Mouse (Mus musculus) heart, adult 9 months (tissue): Measurements from ENCODE around the gene Gm3336.

Experiments used
- DNase-seq, 2 experiments: peaks; one replicate each; pipeline ENCODE4 v3.0.0; 2022; ENCODE audit warnings: low spot score in 2 of 2

Gene Gm3336

DNA sequence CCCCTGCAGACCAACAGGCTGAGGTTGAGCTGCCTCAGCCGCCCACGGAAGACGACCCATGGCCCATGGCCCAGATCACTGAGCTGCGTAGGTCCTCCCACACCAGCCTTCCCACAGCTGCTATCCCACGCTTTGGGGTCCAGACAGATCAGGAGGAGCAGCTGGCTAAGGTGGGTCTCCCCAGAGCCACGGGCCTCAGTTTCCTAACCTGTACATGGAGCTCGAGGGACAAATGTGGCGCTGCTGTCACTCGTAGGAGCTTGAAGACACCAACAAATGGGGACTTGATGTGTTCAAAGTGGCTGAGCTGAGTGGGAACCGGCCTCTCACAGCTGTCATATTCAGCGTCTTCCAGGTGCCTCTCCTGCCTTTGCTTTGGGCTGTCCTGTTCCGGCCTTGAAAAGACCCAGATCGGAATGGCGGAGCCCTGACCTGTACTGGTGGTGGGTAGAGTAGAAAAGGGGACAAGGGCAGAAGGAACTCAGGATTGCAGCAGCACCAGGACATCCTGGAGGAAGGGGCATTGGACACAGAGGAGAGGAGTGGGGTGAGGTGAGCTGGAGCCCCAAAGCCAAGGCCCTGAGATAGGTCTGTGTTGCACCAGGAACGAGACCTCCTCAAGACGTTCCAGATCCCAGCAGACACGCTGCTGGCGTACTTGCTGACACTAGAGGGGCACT lies 29.0 kb downstream of the Gm3336 start:
- no peak for DNase-seq

DNA sequence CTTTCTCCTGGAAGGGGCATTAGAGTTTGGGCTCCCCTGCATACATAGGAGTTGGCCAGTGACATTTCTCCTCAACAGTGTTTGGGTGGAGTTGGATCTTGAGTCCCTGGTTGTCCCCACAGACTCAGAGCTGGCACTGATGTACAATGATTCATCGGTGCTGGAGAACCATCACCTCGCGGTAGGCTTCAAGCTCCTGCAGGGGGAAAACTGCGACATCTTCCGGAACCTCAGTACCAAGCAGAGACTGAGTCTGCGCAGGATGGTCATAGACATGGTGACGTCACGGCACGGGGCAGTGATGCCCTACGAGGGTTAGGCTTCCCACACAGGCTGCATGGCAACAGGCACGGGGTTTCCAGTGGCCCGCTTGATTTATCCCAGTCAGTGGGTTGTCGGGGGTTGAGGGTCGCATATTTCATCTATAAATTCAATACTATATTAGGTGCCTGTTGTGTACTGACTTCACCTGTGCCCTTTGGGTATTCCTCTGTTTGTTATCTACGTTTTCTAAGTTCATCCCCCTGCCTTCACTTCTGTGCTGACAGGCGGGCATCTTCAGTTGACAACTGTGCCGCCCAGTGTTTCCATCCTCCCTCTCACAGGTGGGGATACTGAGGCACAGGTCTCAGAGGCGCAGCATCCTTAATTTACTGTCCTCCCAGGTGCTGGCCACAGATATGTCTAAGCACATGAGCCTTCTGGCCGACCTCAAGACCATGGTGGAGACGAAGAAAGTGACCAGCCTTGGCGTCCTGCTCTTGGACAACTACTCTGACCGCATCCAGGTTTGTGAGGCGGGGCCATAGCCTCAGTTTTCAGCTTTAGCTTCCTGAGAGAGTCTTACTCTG lies 30.1 kb downstream of the Gm3336 start:
- peak in 1 of 2 experiments; percentile 3 for DNase-seq

DNA sequence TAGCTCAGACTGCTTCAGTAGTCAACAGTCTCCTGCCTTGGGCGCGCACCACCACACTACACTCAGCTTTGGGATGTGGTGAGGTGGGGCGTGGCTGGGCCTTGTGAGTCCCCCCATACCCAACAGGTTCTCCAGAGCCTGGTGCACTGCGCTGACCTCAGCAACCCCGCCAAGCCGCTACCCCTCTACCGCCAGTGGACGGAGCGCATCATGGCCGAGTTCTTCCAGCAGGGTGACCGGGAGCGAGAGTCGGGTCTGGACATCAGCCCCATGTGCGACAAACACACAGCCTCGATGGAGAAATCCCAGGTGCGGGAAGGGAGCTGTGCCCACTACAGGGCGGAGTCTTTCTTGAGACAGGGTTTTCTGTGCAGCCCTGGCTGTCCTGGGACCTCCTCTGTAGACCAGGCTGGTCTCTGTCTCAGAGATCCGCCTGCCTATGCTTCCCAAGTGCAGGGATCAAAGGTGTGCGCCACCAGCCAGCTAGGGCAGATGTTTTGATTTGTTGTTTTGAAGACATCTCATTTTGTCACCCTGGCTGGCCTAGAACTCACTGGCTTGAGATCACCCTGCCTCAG lies 30.8 kb downstream of the Gm3336 start:
- peak in 1 of 2 experiments; percentile 0 for DNase-seq

DNA sequence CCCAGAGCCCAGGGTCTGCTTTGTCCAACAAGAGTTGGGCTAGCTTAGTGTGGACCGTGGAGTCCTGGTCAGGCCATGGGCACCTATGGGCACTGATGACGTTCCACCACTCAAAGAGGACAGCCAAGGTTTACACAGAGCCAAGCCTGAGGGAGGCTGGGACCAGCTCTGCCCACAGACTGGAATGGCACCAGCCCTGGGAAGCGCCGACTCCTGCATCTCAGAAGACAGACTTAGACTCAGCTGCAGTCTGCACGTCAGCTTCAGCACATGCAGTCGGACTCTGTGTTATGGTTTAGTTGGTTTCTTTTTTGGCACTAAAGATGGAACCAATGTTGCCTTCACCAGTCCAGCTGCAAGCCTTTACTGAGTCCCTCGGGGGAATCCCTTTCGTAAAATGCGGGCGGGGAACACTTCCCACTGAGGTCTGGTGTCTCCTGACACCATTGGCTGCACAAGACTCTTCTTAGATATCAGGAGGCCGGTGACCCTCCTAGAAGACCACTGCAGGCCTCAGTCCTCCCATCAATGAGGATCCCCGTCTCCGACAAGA lies 31.9 kb downstream of the Gm3336 start:
- DNase-seq = peak; percentile 53 to 67

DNA sequence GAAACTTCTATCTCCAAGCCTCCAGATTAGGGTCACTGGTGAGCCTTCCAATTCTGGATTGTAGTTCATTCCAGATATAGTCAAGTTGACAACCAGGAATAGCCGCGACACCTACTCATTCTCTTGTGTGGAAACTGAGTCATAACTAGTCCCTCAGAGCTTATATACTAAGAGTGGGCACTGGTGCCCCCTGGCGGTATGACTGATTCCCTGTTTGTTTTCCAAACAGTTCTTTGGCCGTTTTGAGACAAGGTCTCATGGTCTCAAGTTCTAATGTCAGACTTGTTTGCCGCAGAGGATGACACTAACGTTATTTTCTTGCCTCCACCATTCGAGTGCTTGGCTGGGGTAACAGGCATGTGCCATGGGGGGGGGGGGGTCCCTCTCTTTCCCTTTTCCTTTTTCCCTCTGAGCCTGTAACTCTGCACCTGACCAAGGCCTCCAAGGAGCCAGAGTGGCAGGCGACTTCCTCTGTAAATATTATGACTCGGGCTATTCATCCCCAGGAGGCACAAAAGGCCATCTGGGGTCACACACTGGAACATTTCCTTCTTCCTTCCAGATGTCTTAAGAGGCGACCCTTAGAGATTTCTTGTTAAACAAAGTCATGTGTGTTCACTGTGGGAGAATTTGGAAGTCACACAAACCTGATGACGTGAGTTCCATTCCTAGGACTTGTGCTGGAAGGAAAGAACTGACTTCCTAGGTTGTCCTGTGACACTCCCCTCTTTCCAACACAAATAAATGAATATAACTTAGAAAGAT lies 33.8 kb downstream of the Gm3336 start:
- DNase-seq = peak; percentile 92 to 95

DNA sequence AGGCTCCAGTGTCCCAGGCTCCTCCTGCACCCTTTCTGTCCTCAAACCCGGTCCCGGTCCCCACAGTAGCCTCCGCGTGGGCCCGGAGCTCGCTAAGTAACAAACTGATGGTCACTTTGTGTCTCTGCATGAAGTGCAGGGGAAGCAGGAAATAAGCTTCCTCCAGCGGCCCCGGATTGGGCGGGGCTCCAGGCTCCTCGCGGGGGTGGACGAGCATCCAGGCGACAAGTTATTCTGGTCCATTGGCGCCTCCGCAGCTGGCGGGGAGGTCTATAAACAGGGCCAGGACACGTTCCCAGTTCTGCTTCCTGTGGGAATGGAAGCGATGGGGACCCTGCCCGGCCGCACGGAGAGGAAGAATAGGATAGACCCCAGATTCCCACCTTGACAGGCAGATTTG lies 34.8 kb downstream of the Gm3336 start:
- DNase-seq = peak; percentile 94 to 95

DNA sequence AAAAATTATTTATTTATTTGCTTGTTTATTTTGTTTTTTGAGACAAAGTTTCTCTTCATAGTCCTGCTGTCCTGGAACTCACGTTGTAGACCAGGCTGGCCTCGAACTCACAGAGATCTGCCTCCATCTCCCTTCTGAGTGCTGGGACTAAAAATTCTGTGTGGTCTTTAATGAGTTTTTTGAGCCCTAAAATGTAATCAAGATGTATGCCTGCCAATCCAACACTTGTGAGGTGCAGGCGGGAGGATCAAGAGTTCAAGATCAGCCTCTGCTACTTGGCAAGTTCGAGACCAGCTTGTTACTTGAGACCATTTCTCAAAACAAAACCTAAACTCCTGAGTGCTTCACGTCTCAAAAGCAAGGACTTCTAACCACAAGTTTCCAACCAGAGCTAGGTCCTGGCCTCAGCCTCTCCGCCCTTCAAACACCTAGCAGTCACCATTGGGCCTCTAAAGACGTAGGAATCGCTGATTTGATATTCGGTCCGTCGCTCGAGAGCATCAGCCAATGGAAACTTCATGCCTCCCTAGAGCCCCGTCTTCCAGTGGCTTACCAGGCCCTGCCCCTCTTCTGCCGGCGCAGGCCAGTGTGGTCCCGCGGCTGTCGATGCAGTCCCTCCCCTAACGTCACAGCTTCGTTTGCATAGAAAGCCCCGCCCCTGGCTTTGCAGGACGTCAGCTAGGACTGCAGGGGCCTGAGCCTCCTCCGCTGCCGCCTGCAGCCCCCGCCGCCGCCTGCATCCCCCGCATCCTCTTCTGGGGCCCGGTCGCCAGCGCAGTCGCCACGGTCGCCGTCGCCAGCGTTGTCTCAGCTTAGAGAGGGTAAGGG lies 35.9 kb downstream of the Gm3336 start, which contains the start of gene Rab3a:
Rab3a (plus strand) TSS at position 637 of the 828 bp plus-strand sequence.
- DNase-seq = peak; percentile 98 to 99

DNA sequence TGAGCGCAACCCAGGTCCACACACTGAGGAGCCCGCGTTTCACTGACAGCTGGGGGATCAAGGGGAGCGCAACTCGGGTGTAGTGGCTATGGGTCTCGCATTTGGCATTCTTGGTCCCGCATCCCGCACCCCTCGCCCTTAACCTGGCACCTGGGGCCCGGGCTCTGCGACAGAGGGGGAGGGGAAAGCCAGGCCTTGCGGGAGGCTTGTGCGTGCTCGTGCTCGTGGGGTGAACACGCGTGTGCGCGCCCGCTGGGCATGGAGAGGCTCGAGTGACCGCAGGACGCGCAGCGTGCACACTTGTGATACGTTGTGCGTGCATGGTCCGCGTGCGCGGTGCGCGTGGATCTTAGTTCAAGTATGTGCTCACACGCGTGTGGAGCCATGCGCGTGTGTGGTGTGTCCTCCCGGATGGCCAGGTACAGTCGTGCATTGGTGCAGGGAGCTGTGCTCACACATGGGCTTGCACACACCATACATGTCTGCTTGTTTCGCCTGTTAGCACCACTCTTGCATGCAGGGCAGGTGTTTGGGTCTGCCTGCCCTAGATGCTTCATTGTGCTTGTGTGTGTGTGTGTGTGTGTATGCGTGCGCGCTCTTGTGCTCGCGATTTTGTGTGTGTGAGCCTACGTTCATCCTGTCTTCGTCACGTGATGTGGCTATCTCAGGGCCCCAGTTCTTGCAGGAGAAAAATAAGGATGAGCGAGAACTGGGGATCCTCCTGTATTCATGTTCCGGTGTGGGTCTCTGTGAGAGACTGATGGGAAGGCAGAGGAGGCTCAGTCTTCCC lies 36.7 kb downstream of the Gm3336 start:
- DNase-seq = no peak

DNA sequence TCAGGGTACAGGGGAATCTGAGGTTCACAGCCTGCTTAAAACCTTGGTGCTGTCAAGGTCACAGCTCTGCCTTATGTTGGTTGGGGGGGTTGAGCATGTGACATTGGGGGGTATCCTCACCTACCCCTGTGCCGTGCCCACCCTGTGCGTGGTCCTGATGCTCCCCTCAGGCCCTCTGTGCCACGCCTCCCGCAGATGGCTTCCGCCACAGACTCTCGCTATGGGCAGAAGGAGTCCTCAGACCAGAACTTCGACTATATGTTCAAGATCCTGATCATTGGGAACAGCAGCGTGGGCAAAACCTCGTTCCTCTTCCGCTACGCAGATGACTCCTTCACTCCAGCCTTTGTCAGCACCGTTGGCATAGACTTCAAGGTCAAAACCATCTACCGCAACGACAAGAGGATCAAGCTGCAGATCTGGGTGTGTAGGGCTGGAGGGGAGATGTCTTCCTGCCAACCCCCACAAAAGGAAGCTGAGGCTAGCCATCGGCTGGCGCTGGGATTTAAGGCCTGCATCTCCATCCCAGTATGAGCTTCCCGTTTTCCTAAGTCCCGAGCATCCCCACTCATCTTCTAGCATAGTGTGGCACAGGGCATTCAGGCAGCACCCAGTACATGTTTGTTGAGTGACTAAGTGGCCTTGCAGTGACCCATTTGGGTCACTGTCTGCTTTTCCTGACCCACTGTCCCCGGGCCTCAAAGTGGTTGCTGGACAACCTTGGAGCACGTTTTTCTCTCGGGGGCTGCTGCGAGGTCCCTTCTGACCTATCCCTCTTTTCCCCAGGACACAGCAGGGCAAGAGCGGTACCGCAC lies 37.5 kb downstream of the Gm3336 start:
- DNase-seq = no peak

DNA sequence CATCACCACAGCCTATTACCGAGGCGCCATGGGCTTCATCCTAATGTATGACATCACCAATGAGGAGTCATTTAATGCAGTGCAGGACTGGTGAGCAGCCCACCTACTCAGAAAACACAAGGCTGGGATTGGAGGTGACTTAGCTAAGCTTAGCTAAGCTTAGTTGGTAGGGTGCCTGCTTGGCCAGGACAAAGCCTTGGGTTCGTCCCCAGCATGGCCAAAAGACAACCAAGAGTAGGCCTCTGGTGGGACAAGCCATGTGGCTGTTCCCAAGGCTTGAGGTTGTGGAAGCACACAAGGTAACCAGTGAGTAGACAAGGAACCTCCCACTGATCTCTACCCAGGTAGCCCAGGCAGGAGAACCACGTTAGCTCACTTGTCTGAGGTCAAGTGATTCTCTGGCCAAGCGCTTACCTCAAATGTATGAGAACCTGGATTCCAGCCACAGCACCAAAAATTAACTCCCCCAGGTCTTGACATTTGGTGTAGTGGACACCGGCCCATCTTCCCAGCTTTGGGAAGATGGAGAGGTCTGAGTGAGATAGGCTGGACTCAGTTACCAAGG lies 38.2 kb downstream of the Gm3336 start:
- DNase-seq = no peak

DNA sequence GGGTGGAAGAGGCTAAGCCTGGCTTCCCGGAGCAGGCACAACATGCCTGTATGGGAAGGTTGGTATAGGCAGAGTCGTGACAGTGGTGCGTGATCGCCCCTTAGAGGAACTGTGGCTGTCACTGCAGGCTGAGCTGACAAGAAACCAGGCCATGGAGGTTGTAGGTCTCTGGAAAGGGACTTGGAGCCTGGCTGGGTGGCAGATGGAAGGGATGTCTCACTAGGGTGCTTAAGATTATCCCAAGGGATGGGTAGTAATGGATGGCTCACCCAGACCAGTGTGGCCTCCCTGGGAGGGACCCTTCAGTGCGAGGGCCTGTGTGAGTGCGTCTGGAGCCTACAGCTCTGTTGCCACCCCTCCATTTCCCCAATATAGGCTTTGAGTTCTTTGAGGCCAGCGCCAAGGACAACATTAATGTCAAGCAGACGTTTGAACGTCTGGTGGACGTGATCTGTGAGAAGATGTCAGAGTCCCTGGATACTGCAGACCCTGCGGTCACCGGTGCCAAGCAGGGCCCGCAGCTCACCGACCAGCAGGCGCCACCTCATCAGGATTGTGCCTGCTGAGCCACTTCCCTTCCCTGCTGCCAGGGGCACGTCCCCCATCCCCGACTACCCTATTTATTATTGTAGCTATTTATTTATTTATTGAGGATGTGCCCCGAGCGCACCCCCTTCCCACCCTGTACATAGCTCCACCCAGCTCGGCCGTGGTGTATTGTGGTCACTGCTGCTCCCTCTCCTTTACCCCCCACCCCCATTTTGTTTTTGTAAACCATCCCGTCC lies 39.4 kb downstream of the Gm3336 start:
- DNase-seq = no peak

DNA sequence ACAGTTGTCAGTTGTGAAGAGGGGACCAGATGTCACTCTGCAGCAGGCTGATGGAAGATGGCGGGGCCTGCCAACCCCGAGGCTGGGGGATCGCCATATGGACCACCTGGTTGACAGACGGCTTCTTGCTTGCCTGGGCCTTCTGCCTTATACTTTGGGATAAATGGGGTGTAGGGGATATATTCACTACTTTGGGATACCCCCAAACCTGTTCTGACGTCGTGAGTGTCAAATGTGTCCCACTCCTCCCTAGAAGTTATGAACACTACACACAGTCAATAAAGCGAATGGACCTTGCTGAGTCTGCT lies 39.9 kb downstream of the Gm3336 start:
- no peak for DNase-seq

DNA sequence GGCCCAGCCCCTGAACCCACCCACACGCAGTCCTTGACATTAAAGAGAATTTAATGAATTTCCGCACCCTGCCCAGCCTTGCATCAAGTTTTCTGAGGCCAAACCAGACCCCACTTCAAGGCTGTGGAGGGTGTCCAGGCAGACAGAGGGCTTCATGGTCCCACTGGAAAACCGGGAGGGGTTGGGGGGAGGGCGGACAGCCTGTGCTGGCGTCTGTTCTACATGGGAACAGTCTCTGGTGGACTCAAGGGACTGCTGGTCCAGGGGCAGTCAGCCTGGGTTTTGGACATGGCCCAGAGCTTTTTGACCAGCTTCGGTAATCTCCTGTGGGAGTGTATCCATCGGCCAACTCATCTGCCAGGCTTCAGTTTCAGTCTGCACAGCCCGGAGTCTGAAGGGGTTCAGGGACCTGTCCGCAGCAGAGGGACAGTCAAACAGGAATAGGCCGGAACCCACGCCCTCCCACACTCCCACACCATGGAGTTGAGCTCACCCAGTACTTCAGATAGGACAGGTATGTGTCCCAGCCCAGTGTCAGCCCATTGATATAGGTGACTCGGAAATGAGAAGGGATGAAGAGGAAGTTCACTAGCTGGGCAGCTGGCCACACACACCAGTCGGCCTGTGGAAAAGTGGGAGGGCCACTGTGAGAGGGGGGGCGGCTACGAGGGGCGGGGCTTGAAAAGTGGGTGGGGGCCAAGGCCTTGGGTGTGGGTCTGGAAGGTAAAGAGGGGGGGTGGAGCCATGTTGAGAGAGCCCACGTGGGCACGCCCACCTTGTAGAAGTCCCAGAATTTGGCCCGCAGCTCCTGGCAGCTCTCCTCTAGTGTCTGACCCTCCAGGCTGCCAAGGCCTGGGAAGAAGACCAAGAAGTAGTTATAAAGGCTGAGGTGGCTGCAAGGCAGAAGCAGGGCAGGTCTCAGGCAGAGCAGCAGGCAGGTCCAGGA lies 40.5 kb downstream of the Gm3336 start:
- no peak for DNase-seq

DNA sequence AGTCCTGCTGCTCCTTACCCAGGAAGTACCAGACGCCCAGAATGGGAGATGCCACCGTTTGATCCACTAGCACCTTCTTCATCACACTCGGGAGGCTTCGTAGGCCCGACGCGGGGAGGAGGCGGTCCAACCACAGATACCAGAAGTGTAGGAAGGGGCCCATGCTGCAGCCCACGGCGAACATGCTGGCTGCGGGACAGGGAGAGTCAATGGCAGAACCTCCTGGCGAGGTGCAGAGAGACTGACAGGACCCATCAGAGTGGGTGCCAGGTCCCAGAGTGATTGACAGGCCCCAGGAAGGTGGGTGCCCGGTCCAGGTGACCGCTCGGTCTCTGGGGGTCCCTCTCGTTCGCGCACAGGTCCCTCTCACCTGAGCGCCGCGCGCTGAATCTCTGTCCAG lies 42.0 kb downstream of the Gm3336 start:
- DNase-seq = no peak

DNA sequence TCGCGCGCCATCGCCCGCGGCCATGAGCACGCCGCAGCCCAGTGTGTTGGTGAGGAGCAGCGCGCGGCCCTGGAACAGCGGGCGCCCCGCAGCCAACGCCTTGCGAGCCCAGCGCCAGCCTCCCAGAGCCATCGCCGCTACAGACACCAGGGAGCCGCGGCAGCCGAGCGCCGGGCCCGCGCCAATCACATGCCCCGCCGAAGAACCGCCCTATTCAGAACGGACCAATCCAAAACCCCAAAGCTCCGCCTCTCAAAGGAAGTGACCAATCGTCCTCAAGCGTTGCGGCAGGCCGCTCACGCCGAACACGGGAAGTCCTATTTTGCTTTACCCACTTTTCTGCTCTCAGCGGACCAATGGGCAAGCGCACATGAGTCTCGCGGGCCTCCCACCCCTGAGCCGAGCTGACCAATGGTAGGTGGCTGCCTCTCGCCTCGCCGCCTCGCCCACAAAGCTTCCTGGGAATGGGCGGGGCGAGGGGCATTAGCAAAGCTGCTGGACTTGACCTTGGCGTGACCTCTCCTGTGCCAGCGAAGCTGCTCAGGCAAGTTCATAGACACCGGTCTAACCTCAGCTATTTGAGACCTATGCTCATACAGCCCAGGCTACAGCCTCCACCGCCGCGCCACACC lies 42.5 kb downstream of the Gm3336 start, which contains the start of gene Mpv17l2:
Mpv17l2 (minus strand) TSS at position 172 of the 632 bp plus-strand sequence.
- DNase-seq = peak; percentile 98

DNA sequence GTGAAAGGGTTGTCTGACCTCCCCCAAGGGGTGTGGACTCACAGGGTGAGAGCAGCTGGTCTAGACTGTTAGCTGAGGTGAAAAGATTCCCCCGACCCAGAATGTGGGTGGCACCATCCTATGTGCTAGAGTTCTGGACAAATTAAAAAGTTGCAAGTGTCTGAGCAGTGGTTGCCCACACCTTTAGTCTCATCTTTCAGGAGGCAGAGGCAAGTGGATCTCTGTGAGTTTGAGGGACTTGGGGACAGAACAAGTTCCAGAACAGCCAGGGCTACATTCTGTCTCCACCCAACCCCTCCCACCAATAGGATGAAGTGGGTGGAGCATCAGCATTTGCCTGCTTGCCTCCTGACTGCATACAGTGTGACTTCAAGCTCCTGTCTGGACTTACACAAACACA lies 43.8 kb downstream of the Gm3336 start:
- no peak for DNase-seq
